Mouse (Mus musculus) C2C12 (cell line): Measurements from ENCODE around the gene Clybl.

Experiments used
- CTCF ChIP-seq: IDR thresholded peaks from one replicate; pipeline ENCODE4 v1.5.1; 2011; ENCODE audit not compliant: control insufficient read depth, insufficient read depth, insufficient read length
- MAX ChIP-seq: IDR thresholded peaks from one replicate; pipeline ENCODE4 v1.6.1; 2011; ENCODE audit warnings: mild to moderate bottlenecking, control low read depth

DNA sequence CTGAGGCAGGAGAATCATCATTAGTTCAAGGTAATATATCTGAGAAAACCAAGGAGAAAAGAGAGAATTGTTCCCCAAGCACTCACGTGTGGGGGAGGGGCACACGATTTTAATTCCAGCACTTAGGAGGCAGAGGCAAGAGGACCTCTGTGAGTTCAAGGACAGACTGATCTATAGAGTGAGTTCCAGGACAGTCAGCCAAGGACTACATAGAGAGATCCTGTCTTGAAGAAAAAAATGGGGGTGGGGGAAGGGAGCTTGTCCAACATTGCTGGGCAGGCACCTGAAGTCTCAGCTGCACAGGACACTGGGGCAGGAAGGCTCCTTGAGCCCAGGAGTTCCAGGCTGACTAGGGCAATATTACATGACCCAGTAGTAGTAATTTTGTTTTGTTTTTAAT, 233.3 kb downstream of the Clybl start:
- TF ChIP-seq MAX (no peak), CTCF (no peak)
